Mouse (Mus musculus) limb, embryonic 15.5 days (tissue): ENCODE results near the gene Def8. TPM values are rescaled to one million over a fixed set of nuclear protein-coding genes. Genes with fewer than 3 reads are reported as not detected.
A peak's percentile ranks its signal among the peaks of the same experiment; 100 is the strongest.
"Not testable (repeated sequence)": the region's sequence is repeated elsewhere in the genome, so short reads cannot be mapped to it uniquely, and the experiment has no call there.

Experiments used
- ATAC-seq: fragments of 200-750 bp; cut with Nextera tagmentation; 2 replicates; pipeline ENCODE4 v1.8.0; 2017; ENCODE audit warnings: low read depth, moderate TSS enrichment; ENCODE audit not compliant: insufficient number of reproducible peaks, low FRiP score, low TSS enrichment
- H3K27ac ChIP-seq: fragments of 300-500 bp; sonication (generic); 2 replicates; pipeline ENCODE4 v1.5.1; 2015; ENCODE audit warnings: moderate library complexity, mild to moderate bottlenecking, inconsistent platforms
- H3K27me3 ChIP-seq: fragments of 300-500 bp; sonication (generic); 2 replicates; pipeline ENCODE4 v1.6.1; 2015; ENCODE audit warnings: inconsistent platforms
- H3K36me3 ChIP-seq: fragments of 300-500 bp; sonication (generic); 2 replicates; pipeline ENCODE4 v1.6.1; 2015; ENCODE audit warnings: inconsistent platforms
- H3K4me1 ChIP-seq: fragments of 300-500 bp; sonication (generic); 2 replicates; pipeline ENCODE4 v1.6.1; 2015; ENCODE audit warnings: inconsistent platforms
- H3K4me2 ChIP-seq: fragments of 300-500 bp; sonication (generic); 2 replicates; pipeline ENCODE4 v1.6.1; 2015; ENCODE audit warnings: mild to moderate bottlenecking, inconsistent platforms
- H3K4me3 ChIP-seq: fragments of 300-500 bp; sonication (generic); 2 replicates; pipeline ENCODE4 v1.5.1; 2015; ENCODE audit warnings: mild to moderate bottlenecking, inconsistent platforms
- H3K9ac ChIP-seq: fragments of 300-500 bp; sonication (generic); 2 replicates; pipeline ENCODE4 v1.6.1; 2015; ENCODE audit warnings: inconsistent platforms
- H3K9me3 ChIP-seq: fragments of 300-500 bp; sonication (generic); 2 replicates; pipeline ENCODE4 v1.6.1; 2016; ENCODE audit warnings: inconsistent platforms
- WGBS: fragments of 180-500 bp; shearing (Covaris S2); methylation state at CpG from one replicate; pipeline ENCODE4 v1.1.7; 2015; 5-methylcytosine and 5-hydroxymethylcytosine counted together
- polyA plus RNA-seq: library from polyadenylated mRNA; unstranded; fragments of >200 nt; fragmentation: Nextera tagmentation; extraction: Ambion mirVana; gene quantifications from 2 replicates; pipeline ENCODE4 v1.2.1, GENCODE M21; 2015

The Def8 gene
- polyA plus RNA-seq, 1 experiment from 2014 or later = 42.4 TPM

DNA sequence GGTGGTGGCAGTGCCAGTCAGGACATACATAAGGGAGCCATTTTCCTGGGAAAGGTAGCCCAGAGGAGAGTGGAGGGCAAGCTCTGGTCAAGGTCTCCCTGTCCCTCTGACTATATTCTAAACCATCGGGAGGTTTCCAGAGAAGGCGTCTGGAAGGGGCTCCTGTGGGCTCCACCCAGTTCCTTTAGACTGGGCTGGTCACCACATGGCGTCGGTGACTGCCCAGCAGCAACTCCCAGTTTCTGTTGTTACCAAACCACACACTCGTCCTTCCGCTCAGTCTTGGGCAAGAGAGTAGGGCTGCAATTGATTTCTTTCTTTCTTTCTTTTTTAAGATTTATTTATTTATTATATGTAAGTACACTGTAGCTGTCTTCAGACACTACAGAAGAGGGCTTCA, 20.8 kb downstream of the Def8 start:
- Histone ChIP-seq H3K9ac (no peak overlapping the region), H3K4me3 (no peak overlapping the region), H3K27me3 (no peaks in the 10 kb centered on the region), H3K27ac (no peak overlapping the region), H3K4me1 (peaks cover 12% of the 10 kb centered on the region), H3K4me2 (peak overlapping the region; percentile 72; the same call in 1 of the 2 replicates), H3K9me3 (no peaks in the 10 kb centered on the region), H3K36me3 (0 out of 2 replicates have a peak, but pooled peaks cover 5% of the 10 kb centered on the region)
- 83% methylated on average over 6 of the region's 6 CpGs for WGBS
- no peak for ATAC-seq

DNA sequence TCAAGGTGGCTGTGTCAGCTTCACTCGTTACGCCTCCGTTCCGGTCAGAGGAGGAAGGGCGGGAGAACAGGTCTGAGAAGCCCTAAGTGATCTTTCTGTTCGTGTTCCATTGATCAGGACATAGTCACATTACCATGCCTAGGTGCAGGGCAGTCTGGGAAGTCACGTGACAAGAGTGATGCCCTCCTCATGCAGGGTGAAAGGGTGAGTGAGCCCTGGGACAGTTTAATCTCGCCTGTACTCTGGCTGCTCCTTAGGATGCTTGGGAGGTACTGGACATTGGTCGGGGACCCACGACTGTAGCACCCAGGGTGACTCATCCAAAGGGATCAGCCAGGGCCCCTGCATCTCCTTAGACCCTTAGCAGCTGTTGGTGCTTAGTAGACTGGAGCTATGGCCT, 22.7 kb downstream of the Def8 start:
- H3K4me2 ChIP-seq = no peak overlapping the region
- 0 out of 2 replicates have a peak, but pooled peaks cover 14% of the 10 kb centered on the region for H3K36me3 ChIP-seq
- no peak overlapping the region for H3K9ac ChIP-seq
- no peak overlapping the region for H3K27ac ChIP-seq
- H3K9me3 ChIP-seq = no peaks in the 10 kb centered on the region
- H3K4me1 ChIP-seq = peaks cover 12% of the 10 kb centered on the region
- WGBS = 90% methylated on average over 10 of the region's 10 CpGs
- no peak for ATAC-seq
- H3K27me3 ChIP-seq = no peaks in the 10 kb centered on the region
- no peak overlapping the region for H3K4me3 ChIP-seq

DNA sequence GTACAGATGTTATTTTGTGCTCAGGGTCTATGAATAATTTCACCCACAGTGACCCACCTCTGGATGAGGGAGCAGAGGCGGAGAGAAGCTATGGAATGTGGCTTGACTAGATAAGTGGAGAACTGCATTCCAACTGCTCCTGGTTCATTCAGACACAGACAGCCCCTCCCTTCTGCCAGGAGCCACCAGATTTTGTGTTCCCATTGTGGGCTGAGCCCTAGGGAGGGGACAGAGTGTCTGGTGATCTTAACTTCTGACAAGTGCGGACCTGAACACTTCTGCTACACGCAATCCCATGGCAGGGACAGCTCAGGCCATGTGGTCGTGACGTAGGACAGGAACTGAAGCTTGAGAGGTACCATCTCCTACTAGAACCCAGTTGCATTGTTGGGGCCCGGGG, 23.5 kb downstream of the Def8 start:
- no peaks in the 10 kb centered on the region for H3K9me3 ChIP-seq
- no peak overlapping the region for H3K4me3 ChIP-seq
- H3K27ac ChIP-seq = peak overlapping the region; percentile 51; the same call in 1 of the 2 replicates
- H3K27me3 ChIP-seq = no peaks in the 10 kb centered on the region
- H3K4me2 ChIP-seq = no peak overlapping the region
- no peak overlapping the region for H3K9ac ChIP-seq
- WGBS = 76% methylated on average over 6 of the region's 6 CpGs
- H3K4me1 ChIP-seq = peaks cover 12% of the 10 kb centered on the region
- ATAC-seq = no peak; the same call in 1 of the 2 replicates
- H3K36me3 ChIP-seq = peaks cover 22% of the 10 kb centered on the region; the same call in 1 of the 2 replicates

DNA sequence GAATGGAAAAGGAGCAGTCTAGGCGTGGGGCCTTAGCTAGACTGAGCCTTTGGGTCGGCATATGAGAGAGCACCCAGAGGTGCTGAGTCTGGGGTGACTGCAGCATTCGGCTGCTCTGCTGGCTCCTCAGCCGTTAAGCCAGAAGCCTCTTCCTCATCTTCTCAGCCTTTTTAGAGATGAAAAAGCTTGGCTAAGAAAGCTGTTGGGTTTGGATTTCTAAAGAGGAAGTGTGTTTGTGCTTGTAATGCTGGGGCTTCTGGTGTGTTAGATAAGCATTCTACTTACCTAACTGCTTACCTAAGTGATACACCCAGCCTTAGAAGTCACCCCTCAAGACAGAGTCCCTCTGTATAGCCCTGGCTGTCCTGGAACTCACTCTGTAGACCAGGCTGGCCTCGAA, 27.5 kb downstream of the Def8 start:
- no peak overlapping the region for H3K4me3 ChIP-seq
- H3K27ac ChIP-seq = no peak overlapping the region
- 89% methylated on average over 5 of the region's 5 CpGs for WGBS
- H3K9ac ChIP-seq = no peak overlapping the region
- H3K36me3 ChIP-seq = peaks cover 59% of the 10 kb centered on the region
- H3K4me1 ChIP-seq = no peaks in the 10 kb centered on the region
- ATAC-seq = no peak
- H3K9me3 ChIP-seq = no peaks in the 10 kb centered on the region
- H3K4me2 ChIP-seq = no peak overlapping the region
- H3K27me3 ChIP-seq = no peaks in the 10 kb centered on the region

DNA sequence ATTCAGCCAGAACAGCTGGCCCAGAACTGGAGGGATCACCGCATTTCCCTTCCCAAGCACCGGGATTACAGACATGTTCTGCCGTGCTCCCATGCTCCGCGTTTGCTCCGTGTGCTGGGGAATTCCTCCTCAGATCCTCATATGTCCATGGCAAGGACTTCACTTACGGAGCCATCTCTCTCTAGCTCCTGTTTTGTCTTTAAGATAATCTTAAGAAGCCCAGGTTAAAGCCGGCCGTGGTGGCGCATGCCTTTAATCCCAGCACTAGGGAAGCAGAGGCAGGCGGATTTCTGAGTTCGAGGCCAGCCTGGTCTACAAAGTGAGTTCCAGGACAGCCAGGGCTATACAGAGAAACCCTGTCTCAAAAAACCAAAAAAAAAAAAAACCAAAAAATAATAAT, 28.4 kb downstream of the Def8 start:
- H3K4me2 ChIP-seq, H3K9ac ChIP-seq, H3K9me3 ChIP-seq, H3K27ac ChIP-seq, ATAC-seq, H3K27me3 ChIP-seq, H3K4me1 ChIP-seq, H3K4me3 ChIP-seq: not testable (repeated sequence)
- H3K36me3 ChIP-seq = peaks cover 67% of the 10 kb centered on the region
- WGBS = 95% methylated on average over 12 of the region's 12 CpGs

DNA sequence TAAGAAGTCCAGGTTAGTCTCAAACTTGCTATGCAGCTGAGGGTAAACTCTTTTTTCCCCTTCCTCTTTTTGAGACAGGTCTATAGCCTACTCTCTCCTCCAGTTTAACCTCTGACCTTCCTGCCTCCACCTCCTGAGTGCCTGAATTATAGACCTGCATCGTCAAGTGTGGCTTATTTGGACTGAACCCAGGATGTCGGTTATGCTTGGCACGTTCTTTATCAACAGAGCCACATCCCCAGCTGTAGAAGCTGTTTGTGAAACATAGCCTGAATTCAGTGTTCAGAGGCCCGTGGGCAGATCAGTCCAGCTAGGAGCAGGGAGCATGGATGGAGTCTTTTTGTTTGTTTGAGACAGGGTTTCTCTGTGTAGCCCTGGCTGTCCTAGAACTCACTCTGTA, 28.8 kb downstream of the Def8 start:
- no peak for ATAC-seq
- 82% methylated on average over 4 of the region's 4 CpGs for WGBS
- H3K36me3 ChIP-seq = peaks cover 71% of the 10 kb centered on the region

DNA sequence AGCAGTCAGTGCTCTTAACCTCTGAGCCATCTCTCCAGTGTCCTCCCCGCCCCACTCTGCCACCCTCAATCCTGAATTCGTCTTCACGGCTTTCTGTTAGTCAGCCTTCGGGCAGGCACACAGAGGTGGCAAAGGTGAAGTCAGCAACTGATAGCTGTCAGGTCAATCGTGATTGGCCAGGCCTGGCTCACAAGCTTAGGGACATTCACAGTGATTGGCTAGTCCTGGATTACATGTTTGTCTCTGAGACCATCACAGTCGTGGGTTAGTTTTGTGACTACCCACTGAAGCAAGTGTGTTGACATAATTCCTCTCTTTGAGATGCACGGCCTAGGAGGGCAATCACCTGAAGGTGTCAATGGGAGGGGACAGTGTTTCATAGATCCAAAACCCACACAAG, 30.0 kb downstream of the Def8 start:
- H3K4me3 ChIP-seq = no peak overlapping the region
- no peak overlapping the region for H3K4me2 ChIP-seq
- WGBS = 75% methylated on average over 7 of the region's 7 CpGs
- no peaks in the 10 kb centered on the region for H3K9me3 ChIP-seq
- no peak overlapping the region for H3K27ac ChIP-seq
- H3K9ac ChIP-seq = no peak overlapping the region
- peaks cover 82% of the 10 kb centered on the region for H3K36me3 ChIP-seq
- no peaks in the 10 kb centered on the region for H3K4me1 ChIP-seq
- ATAC-seq = no peak
- H3K27me3 ChIP-seq = no peaks in the 10 kb centered on the region

More for the DNA sequence above, 28.8 kb downstream of the Def8 start:
- no peaks in the 10 kb centered on the region for H3K4me1 ChIP-seq
- H3K4me2 ChIP-seq = no peak overlapping the region
- H3K9ac ChIP-seq = no peak overlapping the region
- H3K4me3 ChIP-seq = no peak overlapping the region
- no peaks in the 10 kb centered on the region for H3K9me3 ChIP-seq
- no peaks in the 10 kb centered on the region for H3K27me3 ChIP-seq
- H3K27ac ChIP-seq = no peak overlapping the region

DNA sequence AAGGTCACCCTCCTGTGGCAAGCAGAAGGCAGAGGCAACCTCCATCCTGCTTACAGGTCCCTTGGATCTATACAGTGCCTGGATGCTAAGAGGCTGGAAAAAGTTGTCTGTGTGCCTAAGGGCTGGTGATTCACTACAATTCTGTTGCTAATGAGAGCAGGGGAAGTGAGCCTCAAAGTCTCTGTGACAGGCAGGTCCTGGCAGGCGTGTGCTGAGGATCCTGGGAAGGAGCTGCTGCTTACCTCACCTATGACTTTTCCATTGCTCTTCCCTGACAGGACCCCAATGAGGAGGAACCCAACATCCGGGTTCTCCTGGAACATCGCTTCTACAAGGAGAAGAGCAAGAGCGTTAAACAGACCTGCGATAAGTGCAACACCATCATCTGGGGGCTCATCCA, 30.6 kb downstream of the Def8 start:
- no peak overlapping the region for H3K4me2 ChIP-seq
- no peaks in the 10 kb centered on the region for H3K27me3 ChIP-seq
- WGBS = 75% methylated on average over 5 of the region's 5 CpGs
- H3K36me3 ChIP-seq = peaks cover 85% of the 10 kb centered on the region
- no peak overlapping the region for H3K9ac ChIP-seq
- H3K4me1 ChIP-seq = no peaks in the 10 kb centered on the region
- no peak overlapping the region for H3K4me3 ChIP-seq
- ATAC-seq = no peak
- no peak overlapping the region for H3K27ac ChIP-seq
- no peaks in the 10 kb centered on the region for H3K9me3 ChIP-seq

DNA sequence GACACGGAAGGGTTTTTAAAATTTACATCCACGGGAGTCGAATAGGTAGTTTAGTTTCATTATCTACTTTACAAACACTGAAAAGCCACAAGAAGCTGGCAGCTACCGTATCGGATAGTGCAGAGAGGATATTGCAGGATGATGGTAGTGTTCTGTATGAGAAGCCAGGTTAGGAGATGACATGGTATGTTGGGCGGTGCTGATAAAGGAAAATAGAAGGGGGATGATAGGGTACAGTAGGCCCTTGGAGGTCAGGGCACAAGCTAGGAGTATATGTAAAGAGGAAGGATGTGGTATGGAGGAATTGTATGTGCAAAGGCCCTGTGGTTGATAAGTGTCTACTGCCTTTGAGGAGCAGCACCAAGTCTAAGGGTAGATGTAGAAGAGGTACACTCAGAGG, 31.2 kb downstream of the Def8 start:
- no peaks in the 10 kb centered on the region for H3K9me3 ChIP-seq
- no peaks in the 10 kb centered on the region for H3K4me1 ChIP-seq
- no peak overlapping the region for H3K9ac ChIP-seq
- H3K36me3 ChIP-seq = peaks cover 86% of the 10 kb centered on the region
- 91% methylated on average over 6 of the region's 6 CpGs for WGBS
- ATAC-seq = no peak
- H3K27ac ChIP-seq = no peak overlapping the region
- no peaks in the 10 kb centered on the region for H3K27me3 ChIP-seq
- no peak overlapping the region for H3K4me2 ChIP-seq
- no peak overlapping the region for H3K4me3 ChIP-seq

DNA sequence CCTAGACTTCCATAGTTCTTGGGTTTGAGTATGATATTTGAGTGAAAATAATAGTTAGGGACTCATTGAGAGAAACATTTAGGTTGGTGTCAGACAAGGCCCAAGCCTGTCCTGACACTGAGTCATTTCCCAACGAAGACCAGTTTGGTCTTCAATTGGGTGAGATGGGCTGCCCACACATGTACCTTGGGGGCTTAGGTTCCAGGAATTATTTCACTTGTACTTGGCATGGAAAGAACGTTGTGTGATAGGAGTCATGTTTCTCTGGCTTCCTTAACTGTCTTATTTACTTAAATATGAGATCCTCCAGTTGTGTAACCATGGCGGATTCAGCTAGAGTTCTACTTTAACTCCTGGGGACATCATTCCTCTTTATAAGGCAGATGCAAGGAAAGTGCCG, 40.3 kb downstream of the Def8 start:
- no peak for ATAC-seq
- Histone ChIP-seq H3K27ac (no peak overlapping the region), H3K4me3 (no peak overlapping the region), H3K27me3 (no peaks in the 10 kb centered on the region), H3K9ac (no peak overlapping the region), H3K4me1 (no peaks in the 10 kb centered on the region), H3K36me3 (peaks cover 53% of the 10 kb centered on the region), H3K9me3 (no peaks in the 10 kb centered on the region), H3K4me2 (no peak overlapping the region)
- WGBS = 87% methylated on average over 4 of the region's 4 CpGs

DNA sequence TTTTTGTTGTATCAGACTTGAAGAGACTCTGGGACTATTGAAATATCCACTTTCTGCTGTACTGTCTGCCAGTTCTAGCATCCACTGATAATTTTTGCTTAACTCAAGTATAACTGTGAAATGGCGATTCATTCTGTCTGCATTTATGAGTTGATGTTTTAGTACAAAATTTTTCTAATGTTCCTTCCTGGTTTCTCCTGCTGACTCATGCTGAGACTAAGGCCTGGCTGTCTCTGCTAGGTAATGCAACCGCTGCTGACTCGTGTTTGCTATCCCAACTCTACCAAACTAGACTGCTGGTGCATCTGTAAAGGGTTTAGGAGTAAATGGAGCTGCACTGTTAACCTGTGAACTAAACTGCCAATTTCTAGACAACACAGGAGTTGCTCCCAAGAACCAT, 44.1 kb downstream of the Def8 start:
- Histone ChIP-seq H3K4me1 (no peaks in the 10 kb centered on the region), H3K27ac (no peak overlapping the region), H3K9ac (no peak overlapping the region), H3K27me3 (no peaks in the 10 kb centered on the region), H3K9me3 (no peaks in the 10 kb centered on the region), H3K36me3 (peaks cover 18% of the 10 kb centered on the region), H3K4me3 (no peak overlapping the region), H3K4me2 (no peak overlapping the region)
- 69% methylated on average over 3 of the region's 3 CpGs for WGBS
- ATAC-seq = no peak

DNA sequence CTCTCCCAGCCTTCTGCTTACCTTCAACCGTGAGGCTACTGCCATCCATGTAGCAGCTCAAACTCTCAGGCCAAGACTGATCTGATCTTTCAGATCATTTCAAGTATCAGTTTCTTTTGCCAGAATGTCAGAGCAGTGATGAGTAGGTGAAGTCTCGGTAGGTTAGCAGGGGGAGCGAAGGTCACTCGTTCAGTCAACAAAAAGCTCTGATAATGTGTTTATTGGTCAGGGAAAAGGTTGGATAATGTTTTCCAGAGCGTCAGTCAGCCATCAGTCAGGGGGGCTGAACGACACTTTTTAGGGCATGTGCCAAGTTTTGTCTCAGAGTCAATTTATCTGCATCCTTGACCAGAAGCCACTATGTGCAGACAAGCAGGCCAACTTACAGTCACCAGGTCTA, 49.7 kb downstream of the Def8 start:
- 61% methylated on average over 6 of the region's 6 CpGs for WGBS
- H3K9ac ChIP-seq, H3K36me3 ChIP-seq, H3K4me2 ChIP-seq, H3K4me3 ChIP-seq, H3K27me3 ChIP-seq, H3K27ac ChIP-seq, H3K9me3 ChIP-seq, H3K4me1 ChIP-seq, ATAC-seq: not testable (repeated sequence)

DNA sequence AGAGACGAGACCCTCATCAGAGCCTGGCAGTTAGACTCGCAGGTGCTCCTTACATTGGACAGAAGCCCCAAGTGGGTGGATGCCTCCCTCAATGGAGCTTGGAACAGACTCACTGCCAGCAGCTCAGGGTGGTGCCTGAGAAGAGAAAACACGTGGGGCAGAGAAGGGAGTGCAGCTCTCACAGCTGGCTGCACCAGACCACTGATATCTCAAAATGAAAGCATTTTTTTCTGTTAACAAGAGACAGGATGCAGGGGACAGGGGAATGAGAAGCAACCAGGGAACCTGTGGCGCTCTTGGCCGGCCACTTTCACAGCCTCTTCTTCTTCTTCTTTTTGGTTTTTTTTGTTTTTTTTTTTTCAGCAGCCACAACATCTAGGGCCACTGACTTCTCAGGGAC, 51.2 kb downstream of the Def8 start:
- not testable (repeated sequence) for H3K27me3 ChIP-seq, H3K27ac ChIP-seq, H3K9me3 ChIP-seq, H3K9ac ChIP-seq, H3K4me2 ChIP-seq, H3K4me3 ChIP-seq, ATAC-seq, H3K36me3 ChIP-seq
- 65% methylated on average over 5 of the region's 5 CpGs for WGBS
- peaks cover 15% of the 10 kb centered on the region for H3K4me1 ChIP-seq
